ENCODE assay signal across 8 mouse cellular contexts in the genomic region with DNA sequence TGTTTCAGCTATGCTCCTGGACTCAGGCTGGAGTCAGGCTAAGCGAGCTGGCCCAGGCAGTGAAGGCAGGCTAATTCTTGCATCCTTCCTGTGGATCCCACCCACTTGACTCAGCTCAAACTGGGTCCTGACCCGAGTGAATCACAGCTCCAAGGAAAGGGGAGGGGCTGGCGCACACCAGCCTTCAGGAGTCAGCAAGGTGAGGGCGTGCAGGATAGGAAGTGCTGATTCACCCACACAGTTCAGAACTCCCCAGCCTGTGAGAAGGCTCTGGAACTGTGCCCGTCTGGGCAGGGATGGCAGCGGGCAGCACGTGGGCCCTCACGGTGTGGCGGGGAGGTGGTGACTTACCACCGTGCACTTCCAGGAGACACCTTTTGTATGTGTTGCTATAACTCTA. TPM values are rescaled to one million over a fixed set of nuclear protein-coding genes. Genes with fewer than 3 reads are reported as not detected.
A peak's percentile ranks its signal among the peaks of the same experiment; 100 is the strongest.
DNase-seq lines count a peak whose midpoint lies in the region; ATAC-seq and TF ChIP-seq lines count a peak whose summit lies in the region.
"Had no signal": no experiment of that assay in that cellular context is flagged by ENCODE, and none has a peak within 500 bp of the region (broad histone marks: within the 10 kb centered on the region; RNA-seq: fewer than 3 reads in every experiment).

No protein-coding gene starts in this region.

- H3K27me3 ChIP-seq in cerebellum, adult 2 months (ENCODE audit: control insufficient read depth, insufficient read depth, low read length): no peaks in the 10 kb centered on the region

- ATAC-seq in inflammation-experienced regulatory T-cells, adult 6 months: no peak

- peaks cover 12% of the 10 kb centered on the region for H3K4me1 ChIP-seq in cerebellum, adult 2 months (ENCODE audit: control insufficient read depth, insufficient read depth, low read length)
- no peaks in the 10 kb centered on the region for H3K4me1 ChIP-seq in lung, adult 2 months (ENCODE audit: control insufficient read depth, insufficient read depth, low read length)

- 47% methylated on average over 10 of the region's 10 CpGs for WGBS in cerebellum, adult 2 months
- 48% methylated on average over 10 of the region's 10 CpGs for WGBS in lung, adult 2 months

- TF ChIP-seq POLR2A in cerebellum, adult 2 months (IDR thresholded peaks at IDR 0.05; ENCODE audit: borderline replicate concordance, insufficient read depth, low read length): no peak
- TF ChIP-seq POLR2A in lung, adult 2 months (IDR thresholded peaks at IDR 0.05; ENCODE audit: borderline replicate concordance, extremely low read depth, low read depth, low read length): no peak

- H3K27ac ChIP-seq in cerebellum, adult 2 months (ENCODE audit: insufficient read depth, low read length): no peak overlapping the region
- H3K27ac ChIP-seq: liver, embryonic 14.5 days had no signal

- peak; percentile 89 to 93 for DNase-seq in adrenal gland, adult (ENCODE audit: inconsistent age in 2 of 2, low spot score in 1 of 2)
- DNase-seq in cerebellum, adult 2 months: peak; percentile 47 to 59
- DNase-seq in heart, postnatal 14 days: peak; percentile 62 to 73
- peak; percentile 48 for DNase-seq in lung, adult 2 months
- no peak for DNase-seq in T-cell, adult 2 months (ENCODE audit: low spot score)
- DNase-seq in adipocyte (ENCODE audit: low spot score): no peak

- intact Hi-C loops in heart, postnatal 14 days (cut with DNase I): no loop called here

- no peak for TF ChIP-seq CTCF in cerebellum, adult 2 months (IDR thresholded peaks at IDR 0.05; ENCODE audit: borderline replicate concordance, insufficient read depth, low read depth, low read length)
- TF ChIP-seq CTCF in lung, adult 2 months (IDR thresholded peaks at IDR 0.05; ENCODE audit: insufficient read depth, low read length): no peak

- no peak overlapping the region for H3K4me3 ChIP-seq in cerebellum, adult 2 months (replicated peaks; ENCODE audit: insufficient read depth, low read depth, low read length)
- H3K4me3 ChIP-seq in lung, adult 2 months (replicated peaks; ENCODE audit: extremely low read depth, low read depth, low read length): no peak overlapping the region

RNA-seq across cellular contexts. Expression of a gene that starts 11.8 kb away (rescaled TPM):
- polyA plus RNA-seq in cerebellum, adult 2 months (2012; rRNA removed): 7.7 and 10.7 TPM in 2 replicates
- 10 to 100 TPM; 19.6 to 28.0 TPM for total RNA-seq in heart, postnatal 14 days (2021)
- polyA plus RNA-seq in lung, adult 2 months (2012; rRNA removed): 7.2 and 10.2 TPM in 2 replicates
- under 1 TPM in 1 of 3 experiments, not detected in 2; 0.23 TPM for polyA plus RNA-seq in inflammation-experienced regulatory T-cells, adult 6 months (2017; shearing (Covaris generic))

Comparison
In these comparisons a context has a peak if more than half of its experiments do, and no peak if none do; other contexts are left out.
1. DNase-seq: peak in adrenal gland, adult (2 of 2), cerebellum, adult 2 months (2 of 2), heart, postnatal 14 days (2 of 2) and lung, adult 2 months (single experiment); none in T-cell, adult 2 months (single experiment) and adipocyte (single experiment).